Mouse (Mus musculus) kidney, adult 11 months (tissue): ENCODE measurements at regions not wholly inside any gene's neighbourhood (a gene's known extent, or its start where the extent isn't known, plus 50 kb on each side); places are given as distances from the start of the nearest gene placed in this dataset.
"Not testable (repeated sequence)": the region's sequence is repeated elsewhere in the genome, so short reads cannot be mapped to it uniquely, and the experiment has no call there.

ENCODE experiments used
- DNase-seq: peaks from one replicate; pipeline ENCODE4 v3.0.0; 2022

GRCm38 (mm10) chr17:7534386-7535059 lies 149.3 kb upstream of the Unc93a2 start:
- DNase-seq: no peak

- no peak for DNase-seq
Measured at GRCm38 (mm10) chr17:7533552-7533951, 148.3 kb upstream of the Unc93a2 start.

GRCm38 (mm10) chr17:7532618-7533017 lies 147.4 kb upstream of the Unc93a2 start:
- DNase-seq: no peak

- no peak for DNase-seq
Measured at GRCm38 (mm10) chr17:7529304-7529703, 144.0 kb upstream of the Unc93a2 start.

GRCm38 (mm10) chr17:7527681-7528080 lies 142.4 kb upstream of the Unc93a2 start:
- DNase-seq: no peak

- DNase-seq: not testable (repeated sequence)
Measured at GRCm38 (mm10) chr17:7524497-7524896, 139.2 kb upstream of the Unc93a2 start.

- DNase-seq: no peak
Measured at GRCm38 (mm10) chr17:7521127-7521526, 135.9 kb upstream of the Unc93a2 start.
